ENCODE assay signal across 8 mouse cellular contexts in genomic region chr6:142701652-142702637, GRCm38 (mm10). TPM values are rescaled to one million over a fixed set of nuclear protein-coding genes. Genes with fewer than 3 reads are reported as not detected.
DNase-seq lines count a peak whose midpoint lies in the region; ATAC-seq lines count a peak whose summit lies in the region.

Gene Abcc9 (minus strand): TSS chr6:142702315.

- peak within 1 kb of the TSS; percentile 43 for H3K9ac ChIP-seq in embryonic facial prominence, embryonic 11.5 days (replicated peaks; ENCODE audit: low read length)
- H3K9ac ChIP-seq in kidney, embryonic 15.5 days = peak within 1 kb of the TSS; percentile 49

- H3K9me3 ChIP-seq in embryonic facial prominence, embryonic 11.5 days (replicated peaks; ENCODE audit: control insufficient read depth, low read length) = no peaks in the 10 kb centered on the region
- H3K9me3 ChIP-seq in kidney, embryonic 15.5 days (replicated peaks) = no peaks in the 10 kb centered on the region
- no peaks in the 10 kb centered on the region for H3K9me3 ChIP-seq in midbrain, embryonic 10.5 days (replicated peaks)

- whole genome bisulfite sequencing in embryonic facial prominence, embryonic 11.5 days = 7% methylated on average over 36 of the region's 36 CpGs
- WGBS in kidney, embryonic 15.5 days = 7% methylated on average over 35 of the region's 36 CpGs
- 7% methylated on average over 36 of the region's 36 CpGs for WGBS in midbrain, embryonic 10.5 days

- ATAC-seq in cerebellum, adult (ENCODE audit: insufficient number of reproducible peaks, low FRiP score, low TSS enrichment) = no peak
- peak; percentile 72 for ATAC-seq in embryonic facial prominence, embryonic 11.5 days (replicated peaks; ENCODE audit: insufficient number of reproducible peaks, low FRiP score, low TSS enrichment, low read depth)
- peak; percentile 83 for ATAC-seq in kidney, embryonic 15.5 days (replicated peaks; ENCODE audit: low FRiP score)

- H3K4me2 ChIP-seq in embryonic facial prominence, embryonic 11.5 days (ENCODE audit: low read depth, low read length) = peak within 1 kb of the TSS; percentile 83
- H3K4me2 ChIP-seq in kidney, embryonic 15.5 days = peak within 1 kb of the TSS; percentile 87

- H3K27ac ChIP-seq in embryonic facial prominence, embryonic 11.5 days (replicated peaks; ENCODE audit: low read depth, low read length) = no peak within 1 kb of the TSS; the same call in 1 of the 2 replicates
- H3K27ac ChIP-seq in kidney, embryonic 15.5 days = peak within 1 kb of the TSS; percentile 75
- peak within 1 kb of the TSS; percentile 49; the same call in 1 of the 2 replicates for H3K27ac ChIP-seq in midbrain, embryonic 10.5 days (replicated peaks)

- peak within 1 kb of the TSS; percentile 41 for H3K4me3 ChIP-seq in embryonic facial prominence, embryonic 11.5 days (ENCODE audit: low read depth, low read length)
- H3K4me3 ChIP-seq in kidney, embryonic 15.5 days (replicated peaks) = peak within 1 kb of the TSS; percentile 51
- H3K4me3 ChIP-seq in midbrain, embryonic 10.5 days = peak within 1 kb of the TSS; percentile 60

- no peaks in the 10 kb centered on the region for H3K27me3 ChIP-seq in embryonic facial prominence, embryonic 11.5 days (ENCODE audit: control insufficient read depth, insufficient read depth, low read length)
- no peaks in the 10 kb centered on the region for H3K27me3 ChIP-seq in kidney, embryonic 15.5 days
- peaks cover 24% of the 10 kb centered on the region for H3K27me3 ChIP-seq in midbrain, embryonic 10.5 days (ENCODE audit: low read depth, poor library complexity, severe bottlenecking)

- peak; percentile 16 to 27 for DNase-seq in cerebellum, postnatal 10 days
- peak; percentile 71 for DNase-seq in embryonic facial prominence, embryonic 11.5 days (ENCODE audit: low spot score)
- DNase-seq in heart, adult 9 months (ENCODE audit: low spot score in 2 of 2) = peak; percentile 59 to 62
- DNase-seq in midbrain, embryonic 10.5 days (ENCODE audit: low spot score) = peak; percentile 59
- DNase-seq in spleen, adult 18-20 months = no peak
- no peak for DNase-seq in right cerebral cortex, postnatal 14 days

- H3K36me3 ChIP-seq in embryonic facial prominence, embryonic 11.5 days (replicated peaks; ENCODE audit: control insufficient read depth, insufficient read depth, low read depth, low read length) = no peaks in the 10 kb centered on the region
- H3K36me3 ChIP-seq in kidney, embryonic 15.5 days = no peaks in the 10 kb centered on the region
- H3K36me3 ChIP-seq in midbrain, embryonic 10.5 days = no peaks in the 10 kb centered on the region

- H3K4me1 ChIP-seq in embryonic facial prominence, embryonic 11.5 days (ENCODE audit: control insufficient read depth, insufficient read depth, low read length) = no peaks in the 10 kb centered on the region
- peaks cover 23% of the 10 kb centered on the region for H3K4me1 ChIP-seq in kidney, embryonic 15.5 days
- peaks cover 11% of the 10 kb centered on the region for H3K4me1 ChIP-seq in midbrain, embryonic 10.5 days

RNA-seq across cellular contexts. Expression of gene Abcc9, which starts in this region (rescaled TPM):
- 1.8 and 2.0 TPM in 2 replicates for polyA plus RNA-seq in embryonic facial prominence, embryonic 11.5 days (2014; fragmentation: Nextera tagmentation; extraction: Ambion mirVana)
- polyA plus RNA-seq in kidney, embryonic 15.5 days (2015; fragmentation: Nextera tagmentation; extraction: Ambion mirVana) = 6.2 and 7.7 TPM in 2 replicates
- 1.00 and 1.9 TPM in 2 replicates for polyA plus RNA-seq in midbrain, embryonic 10.5 days (2016; fragmentation: Nextera tagmentation; extraction: Ambion mirVana)

Comparison
In these comparisons a context has a peak if more than half of its experiments do, and no peak if none do; other contexts are left out.
1. DNase-seq: peak in cerebellum, postnatal 10 days (2 of 2), embryonic facial prominence, embryonic 11.5 days (single experiment), heart, adult 9 months (2 of 2) and midbrain, embryonic 10.5 days (single experiment); none in spleen, adult 18-20 months (0 of 2) and right cerebral cortex, postnatal 14 days (single experiment).
2. Peak in every context shown above with its lines, with median percentiles within 50 percentile points of each other: H3K4me3 ChIP-seq.